Mouse (Mus musculus) megakaryocyte, embryonic 14.5 days (primary cell): ENCODE data around the gene Rft1.

Experiments used
- FLI1 ChIP-seq: IDR thresholded peaks from 2 replicates; pipeline ENCODE4 v1.6.1; 2012; ENCODE audit warnings: low read length, inconsistent platforms, mixed read lengths
- GATA1 ChIP-seq: IDR thresholded peaks from 3 replicates; pipeline ENCODE4 v1.6.1; 2012; ENCODE audit warnings: mixed read lengths, low read length, inconsistent platforms, borderline replicate concordance

DNA sequence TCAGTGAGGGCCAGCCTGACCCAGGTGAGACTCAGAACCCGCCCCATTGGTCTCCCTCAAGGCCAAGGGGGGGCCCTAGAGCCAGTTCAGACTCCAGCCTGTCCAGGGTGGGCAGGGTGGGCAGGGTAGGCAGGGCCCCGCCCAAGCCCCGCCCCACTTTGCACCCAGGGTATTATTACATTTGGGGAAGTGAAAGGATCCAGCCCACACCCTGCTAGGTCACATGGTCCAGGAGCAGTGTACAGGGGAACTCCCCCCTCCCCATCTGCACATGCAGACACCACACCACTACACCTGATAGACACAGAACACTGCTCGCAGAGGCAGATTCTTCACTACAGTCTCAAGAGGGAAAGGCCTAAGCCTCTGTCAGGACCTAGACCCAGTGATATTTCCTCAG, 46.5 kb upstream of the Rft1 start:
- TF ChIP-seq GATA1 (no peak), FLI1 (no peak)
